Mouse (Mus musculus) liver, embryonic 14.5 days (tissue): ENCODE results near the gene S1pr1. TPM values are rescaled to one million over a fixed set of nuclear protein-coding genes. Genes with fewer than 3 reads are reported as not detected.

Experiments used
- ATAC-seq: fragments of 200-750 bp; cut with Nextera tagmentation; 2 replicates; pipeline ENCODE4 v1.8.0; 2017; ENCODE audit warnings: moderate number of reproducible peaks, mild to moderate bottlenecking, moderate library complexity; ENCODE audit not compliant: insufficient read depth
- DNase-seq, 3 experiments: peaks; one replicate each; pipeline ENCODE4 v3.0.0-alpha.2; 2012 to 2013; ENCODE audit warnings: low read depth in 3 of 3, low spot score in 3 of 3
- H3K27ac ChIP-seq: fragments of 300-500 bp; sonication (generic); 2 replicates; pipeline ENCODE4 v1.5.1; 2014; ENCODE audit warnings: moderate library complexity, mild to moderate bottlenecking, control low read depth, inconsistent platforms
- H3K27me3 ChIP-seq: fragments of 300-500 bp; sonication (generic); 2 replicates; pipeline ENCODE4 v1.6.1; 2014; ENCODE audit warnings: mild to moderate bottlenecking, low read length, moderate library complexity; ENCODE audit not compliant: control insufficient read depth, insufficient read depth
- H3K36me3 ChIP-seq: fragments of 300-500 bp; sonication (generic); replicated peaks from 2 replicates; pipeline ENCODE4 v1.6.1; 2014; ENCODE audit warnings: low read depth; ENCODE audit not compliant: control insufficient read depth, insufficient read depth
- H3K4me1 ChIP-seq, 2 experiments: fragments of 200-500 bp in 1 of 2; fragments of 300-500 bp in 1 of 2; sonication (generic) in 1 of 2; replicated peaks; 2 replicates each; pipeline ENCODE4 v1.6.1; 2012 to 2014; ENCODE audit warnings: antibody characterized with exemption in 1 of 2, inconsistent platforms in 1 of 2, low read length in 1 of 2; ENCODE audit not compliant: control insufficient read depth in 2 of 2, insufficient read depth in 2 of 2
- H3K4me2 ChIP-seq: fragments of 300-500 bp; sonication (generic); 2 replicates; pipeline ENCODE4 v1.6.1; 2014; ENCODE audit warnings: low read depth, mild to moderate bottlenecking, control low read depth, moderate library complexity
- H3K4me3 ChIP-seq, 2 experiments: fragments of 200-500 bp in 1 of 2; fragments of 300-500 bp in 1 of 2; sonication (generic) in 1 of 2; 2 replicates each; pipeline ENCODE4 v1.5.1; 2012 to 2014; ENCODE audit warnings: low read depth in 2 of 2, low read length in 2 of 2, mild to moderate bottlenecking in 2 of 2, control low read depth in 1 of 2, inconsistent platforms in 1 of 2, moderate library complexity in 1 of 2; ENCODE audit not compliant: insufficient read depth in 1 of 2
- H3K9ac ChIP-seq: fragments of 300-500 bp; sonication (generic); replicated peaks from 2 replicates; pipeline ENCODE4 v1.6.1; 2014; ENCODE audit warnings: mild to moderate bottlenecking, control low read depth, moderate library complexity
- H3K9me3 ChIP-seq: fragments of 300-500 bp; sonication (generic); 2 replicates; pipeline ENCODE4 v1.6.1; 2016; ENCODE audit warnings: low read length, mixed read lengths; ENCODE audit not compliant: control insufficient read depth
- CTCF ChIP-seq: IDR thresholded peaks from 2 replicates; pipeline ENCODE4 v1.5.1; 2016; ENCODE audit warnings: antibody characterized with exemption, low read depth, control low read depth
- EP300 ChIP-seq: IDR thresholded peaks from 2 replicates; pipeline ENCODE4 v1.6.1; 2016; ENCODE audit warnings: antibody characterized with exemption, low read depth
- WGBS: fragments of 180-500 bp; shearing (Covaris S2); extraction: QIAGEN DNeasy Blood & Tissue Kit; methylation state at CpG from one replicate; pipeline ENCODE4 v1.1.7; 2014; ENCODE audit not compliant: insufficient replicate concordance; 5-methylcytosine and 5-hydroxymethylcytosine counted together
- polyA plus RNA-seq, 2 experiments: library from polyadenylated mRNA; depleted of rRNA in 1 of 2; stranded (reverse) in 1 of 2; unstranded in 1 of 2; fragments of >200 nt; fragmentation: Nextera tagmentation in 1 of 2; extraction: Ambion mirVana in 1 of 2; gene quantifications; 2 replicates each; pipeline versions ENCODE4 v1.2.1 to v1.2.3; 2012 to 2014

S1pr1 gene
- polyA plus RNA-seq, 2 experiments, result 5.6 to 5.9 TPM

DNA sequence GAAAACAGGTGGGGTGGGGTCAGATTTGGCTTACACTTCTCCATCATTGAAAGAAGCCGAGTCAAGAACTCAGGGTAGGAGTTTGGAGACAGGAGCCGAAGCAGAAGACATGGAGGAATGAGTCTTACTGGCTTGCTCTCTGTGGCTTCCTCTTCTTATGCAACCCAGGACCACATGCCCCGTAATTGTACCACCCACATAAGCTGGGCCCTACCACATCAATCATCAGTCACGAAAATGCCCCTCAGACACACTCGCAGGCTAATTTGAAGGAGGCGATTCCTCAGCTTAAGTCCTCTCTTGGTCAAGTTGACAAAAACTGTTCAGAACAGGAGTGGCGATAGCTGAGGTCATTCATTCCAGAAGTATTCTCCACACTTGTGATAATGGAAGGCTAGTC, 35.9 kb downstream of the S1pr1 start:
- Histone ChIP-seq H3K4me2 (no peak overlapping the region), H3K9me3 (no peaks in the 10 kb centered on the region), H3K36me3 (no peaks in the 10 kb centered on the region), H3K9ac (no peak overlapping the region), H3K4me1 (peaks cover 0 to 2% of the 10 kb centered on the region in 2 experiments; a peak in 2 of 4 replicates), H3K27ac (no peak overlapping the region), H3K4me3 (no peak overlapping the region), H3K27me3 (no peaks in the 10 kb centered on the region)
- WGBS, result 42% methylated on average over 7 of the region's 7 CpGs
- ATAC-seq, result no peak
- no peak for DNase-seq
- no peak for TF ChIP-seq EP300
- no peak for TF ChIP-seq CTCF

DNA sequence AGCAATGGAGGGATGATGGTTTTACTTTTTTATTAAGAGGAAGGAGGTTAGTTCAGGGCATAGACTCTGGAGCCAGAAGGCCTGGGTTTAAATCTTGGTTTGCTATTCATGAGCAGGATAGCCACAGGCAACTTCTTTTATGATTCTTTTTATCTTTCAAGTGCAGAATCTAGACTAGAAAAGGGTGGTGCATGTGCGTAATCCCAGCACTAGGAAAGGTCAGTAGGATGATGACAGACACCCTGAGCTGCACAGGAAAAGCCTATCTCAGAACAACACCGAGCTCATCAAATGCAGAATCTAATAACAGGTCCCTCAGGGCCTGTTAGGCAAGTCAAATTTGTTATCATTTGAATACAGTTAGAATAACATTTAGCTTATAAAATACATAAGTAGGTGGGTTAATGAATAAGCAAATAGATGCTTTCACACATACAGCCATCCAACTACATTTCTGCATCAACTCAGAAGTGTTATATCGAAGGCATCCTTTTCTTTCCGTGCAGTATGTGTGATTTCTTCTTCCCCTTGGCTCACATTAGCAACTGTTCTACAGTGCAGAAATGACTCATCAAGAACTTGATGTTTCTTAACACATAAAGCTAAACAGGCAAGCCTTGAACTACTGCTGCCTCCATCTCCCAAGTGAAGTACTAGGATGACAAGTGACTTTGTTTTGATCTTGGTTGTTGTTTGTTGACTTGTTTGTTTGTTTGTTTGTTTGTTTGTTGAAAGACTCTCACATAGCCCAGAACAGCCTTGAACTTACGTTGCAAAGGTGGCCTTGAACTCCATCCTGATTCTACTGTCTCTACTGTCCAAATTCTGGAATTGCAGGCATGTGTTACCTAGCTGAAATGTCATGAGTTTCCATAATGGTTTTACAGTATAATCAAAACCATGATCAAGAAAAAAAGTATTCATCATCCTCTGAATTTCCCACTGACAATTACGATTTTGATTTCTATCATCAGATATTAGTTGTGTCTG, 39.0 kb downstream of the S1pr1 start:
- H3K4me2 ChIP-seq, result no peak overlapping the region
- H3K27ac ChIP-seq, result no peak overlapping the region
- no peaks in the 10 kb centered on the region for H3K36me3 ChIP-seq
- WGBS, result 50% methylated on average over 6 of the region's 6 CpGs
- no peak overlapping the region for H3K4me3 ChIP-seq
- no peak for ATAC-seq
- H3K9ac ChIP-seq, result no peak overlapping the region
- no peaks in the 10 kb centered on the region for H3K9me3 ChIP-seq
- H3K27me3 ChIP-seq, result no peaks in the 10 kb centered on the region
- no peak for DNase-seq
- TF ChIP-seq EP300 (no peak), CTCF (no peak)
- H3K4me1 ChIP-seq, result peaks cover 0 to 9% of the 10 kb centered on the region in 2 experiments; a peak in 2 of 4 replicates

- Histone ChIP-seq H3K27ac (no peak overlapping the region), H3K9ac (no peak overlapping the region), H3K4me3 (no peak overlapping the region), H3K36me3 (no peaks in the 10 kb centered on the region), H3K27me3 (no peaks in the 10 kb centered on the region), H3K4me1 (peaks cover 0 to 9% of the 10 kb centered on the region in 2 experiments; a peak in 2 of 4 replicates), H3K4me2 (no peak overlapping the region), H3K9me3 (no peaks in the 10 kb centered on the region)
- ATAC-seq, result no peak
- DNase-seq, result no peak
- TF ChIP-seq CTCF, result no peak
- no peak for TF ChIP-seq EP300
- WGBS, result 26% methylated on average over 5 of the region's 5 CpGs
These were observed 40.2 kb downstream of the S1pr1 start for GRCm38 (mm10) chr3:115674665-115675064.

DNA sequence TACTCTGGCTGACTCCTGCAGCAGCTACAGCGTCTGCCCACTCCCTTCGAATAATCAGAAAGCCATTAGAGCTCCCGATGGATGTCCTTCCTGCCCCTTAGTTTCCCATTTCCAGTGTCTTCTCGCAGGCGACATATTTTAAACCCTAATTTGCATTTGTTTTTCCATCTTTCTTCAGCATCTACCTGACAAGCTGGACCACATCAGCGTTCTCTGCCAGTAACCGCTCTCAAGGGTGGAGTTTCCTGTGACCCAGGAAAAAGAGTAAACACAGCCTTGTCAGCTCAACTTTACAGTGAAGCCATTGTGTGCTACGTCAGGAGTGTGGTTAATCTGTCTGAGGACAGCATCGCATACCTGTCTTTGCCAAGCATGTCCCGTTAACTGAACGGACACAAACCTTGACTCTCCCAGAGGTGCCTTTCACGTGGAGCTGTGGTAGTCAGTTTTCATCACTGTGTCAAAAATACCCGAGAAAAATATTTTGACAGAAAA, 41.2 kb downstream of the S1pr1 start:
- Histone ChIP-seq H3K27ac (no peak overlapping the region), H3K9me3 (no peaks in the 10 kb centered on the region), H3K4me1 (peaks cover 0 to 9% of the 10 kb centered on the region in 2 experiments; a peak in 2 of 4 replicates), H3K4me2 (peak overlapping the region; percentile 40), H3K4me3 (no peak overlapping the region), H3K36me3 (no peaks in the 10 kb centered on the region), H3K9ac (no peak overlapping the region), H3K27me3 (no peaks in the 10 kb centered on the region)
- TF ChIP-seq CTCF, result no peak
- TF ChIP-seq EP300, result no peak
- 17% methylated on average over 13 of the region's 13 CpGs for WGBS
- ATAC-seq (no peak), DNase-seq (no peak)
